In genomic region chr13:48594605-48595004, GRCm38 (mm10) we compare ENCODE assay signal across 13 mouse cellular contexts. TPM values are rescaled to one million over a fixed set of nuclear protein-coding genes. Genes with fewer than 3 reads are reported as not detected.
DNase-seq lines count a peak whose midpoint lies in the region; ATAC-seq lines count a peak whose summit lies in the region.
"Had no signal": no experiment of that assay in that cellular context is flagged by ENCODE, and none has a peak within 500 bp of the region (broad histone marks: within the 10 kb centered on the region; RNA-seq: fewer than 3 reads in every experiment).

No protein-coding gene starts in this region.

- no peak overlapping the region for H3K27ac ChIP-seq in embryonic facial prominence, embryonic 14.5 days (replicated peaks; ENCODE audit: low read depth, low read length)
- peak overlapping the region; percentile 50 for H3K27ac ChIP-seq in hindbrain, embryonic 12.5 days
- peak overlapping the region; percentile 64 for H3K27ac ChIP-seq in midbrain, embryonic 13.5 days
- H3K27ac ChIP-seq: liver, embryonic 12.5 days had no signal

- no peak overlapping the region for H3K9ac ChIP-seq in embryonic facial prominence, embryonic 14.5 days (ENCODE audit: low read depth, low read length)
- H3K9ac ChIP-seq in hindbrain, embryonic 12.5 days = peak overlapping the region; percentile 3; the same call in 1 of the 2 replicates
- H3K9ac ChIP-seq in midbrain, embryonic 13.5 days (replicated peaks) = peak overlapping the region; percentile 33
- H3K9ac ChIP-seq: liver, embryonic 12.5 days had no signal

- H3K4me2 ChIP-seq in embryonic facial prominence, embryonic 14.5 days (ENCODE audit: low read depth, low read length) = no peak overlapping the region
- H3K4me2 ChIP-seq in hindbrain, embryonic 12.5 days (replicated peaks) = peak overlapping the region; percentile 13; the same call in 1 of the 2 replicates
- peak overlapping the region; percentile 35 for H3K4me2 ChIP-seq in midbrain, embryonic 13.5 days (replicated peaks)
- H3K4me2 ChIP-seq: liver, embryonic 12.5 days had no signal

- DNase-seq in brain, adult 2 months (ENCODE audit: low read depth, low spot score) = peak; percentile 92
- no peak for DNase-seq in embryonic facial prominence, embryonic 14.5 days (ENCODE audit: low spot score)
- no peak for DNase-seq in T-cell, adult 2 months (ENCODE audit: low spot score)
- DNase-seq in cerebellum, adult 9-10 months = no peak
- no peak for DNase-seq in MN1 (ENCODE audit: low spot score)
- DNase-seq: cerebellum, postnatal 14 days; heart, postnatal 36 days; kidney, postnatal 36 days had no signal

- H3K36me3 ChIP-seq in embryonic facial prominence, embryonic 14.5 days (ENCODE audit: control insufficient read depth, insufficient read depth, low read length) = peaks cover 21% of the 10 kb centered on the region
- H3K36me3 ChIP-seq in hindbrain, embryonic 12.5 days = peaks cover 12% of the 10 kb centered on the region; the same call in 1 of the 2 replicates
- H3K36me3 ChIP-seq in midbrain, embryonic 13.5 days = peaks cover 21% of the 10 kb centered on the region
- H3K36me3 ChIP-seq: liver, embryonic 12.5 days had no signal

- H3K4me1 ChIP-seq in embryonic facial prominence, embryonic 14.5 days (ENCODE audit: control insufficient read depth, insufficient read depth, low read length) = peaks cover 7% of the 10 kb centered on the region; the same call in 1 of the 2 replicates
- peaks cover 25% of the 10 kb centered on the region for H3K4me1 ChIP-seq in hindbrain, embryonic 12.5 days
- H3K4me1 ChIP-seq in midbrain, embryonic 13.5 days (replicated peaks) = peaks cover 31% of the 10 kb centered on the region
- H3K4me1 ChIP-seq: liver, embryonic 12.5 days had no signal

- H3K9me3 ChIP-seq in embryonic facial prominence, embryonic 14.5 days (ENCODE audit: control insufficient read depth, low read length) = no peaks in the 10 kb centered on the region
- H3K9me3 ChIP-seq in hindbrain, embryonic 12.5 days (replicated peaks) = no peaks in the 10 kb centered on the region
- no peaks in the 10 kb centered on the region for H3K9me3 ChIP-seq in midbrain, embryonic 13.5 days
- H3K9me3 ChIP-seq: liver, embryonic 12.5 days had no signal

- ATAC-seq in embryonic facial prominence, embryonic 14.5 days (ENCODE audit: low read depth) = peak; percentile 24; the same call in 1 of the 2 replicates
- ATAC-seq in hindbrain, embryonic 12.5 days (ENCODE audit: low FRiP score) = peak; percentile 71; the same call in 1 of the 2 replicates
- peak; percentile 74 for ATAC-seq in midbrain, embryonic 13.5 days
- ATAC-seq in inflammation-experienced regulatory T-cells, adult 6 months = no peak
- ATAC-seq: activated CD4-positive, CD25-positive, alpha-beta regulatory T cell, adult 4 months; liver, embryonic 12.5 days had no signal

- no peaks in the 10 kb centered on the region for H3K27me3 ChIP-seq in embryonic facial prominence, embryonic 14.5 days (replicated peaks; ENCODE audit: control insufficient read depth, insufficient read depth, low read length)
- H3K27me3 ChIP-seq in hindbrain, embryonic 12.5 days = no peaks in the 10 kb centered on the region
- H3K27me3 ChIP-seq in midbrain, embryonic 13.5 days = no peaks in the 10 kb centered on the region
- H3K27me3 ChIP-seq: liver, embryonic 12.5 days had no signal

- 81% methylated on average over 7 of the region's 7 CpGs for WGBS in embryonic facial prominence, embryonic 14.5 days
- 40% methylated on average over 7 of the region's 7 CpGs for WGBS in hindbrain, embryonic 12.5 days
- 32% methylated on average over 7 of the region's 7 CpGs for WGBS in midbrain, embryonic 13.5 days

- no peak overlapping the region for H3K4me3 ChIP-seq in embryonic facial prominence, embryonic 14.5 days (ENCODE audit: low read depth, low read length)
- H3K4me3 ChIP-seq in hindbrain, embryonic 12.5 days = no peak overlapping the region
- no peak overlapping the region for H3K4me3 ChIP-seq in midbrain, embryonic 13.5 days (replicated peaks)
- H3K4me3 ChIP-seq: liver, embryonic 12.5 days had no signal

RNA-seq across cellular contexts. Expression of gene Ptpdc1, which starts 30.9 kb away (rescaled TPM):
- polyA plus RNA-seq in embryonic facial prominence, embryonic 14.5 days (2014; fragmentation: Nextera tagmentation; extraction: Ambion mirVana) = 15.6 and 19.4 TPM in 2 replicates
- polyA plus RNA-seq in hindbrain, embryonic 12.5 days (2016; fragmentation: Nextera tagmentation; extraction: Ambion mirVana) = 20.5 and 21.4 TPM in 2 replicates
- 16.1 and 16.5 TPM in 2 replicates for polyA plus RNA-seq in midbrain, embryonic 13.5 days (2015; fragmentation: Nextera tagmentation; extraction: Ambion mirVana)
- 1 to 10 TPM in 2 of 3 experiments, under 1 TPM in 1; 0.11 to 1.4 (median 1.2) TPM for polyA plus RNA-seq in inflammation-experienced regulatory T-cells, adult 6 months (2017; shearing (Covaris generic))
